Mouse (Mus musculus): ENCODE data around the gene Fam13a.

The Fam13a gene

GRCm38 (mm10) chr6:58999044-58999453, 25.3 kb downstream of the Fam13a start:
- in situ Hi-C loops (cut with MseI, MboI), result no loop called here

GRCm38 (mm10) chr6:58998528-58998927, 25.8 kb downstream of the Fam13a start:
- in situ Hi-C loops (cut with MseI, MboI), result no loop called here

GRCm38 (mm10) chr6:58989149-58989548, 35.2 kb downstream of the Fam13a start:
- in situ Hi-C loops (cut with MseI, MboI), result no loop called here

- in situ Hi-C loops (cut with MseI, MboI), result no loop called here
These were observed 35.6 kb downstream of the Fam13a start for GRCm38 (mm10) chr6:58988706-58989105.

GRCm38 (mm10) chr6:58987166-58987565, 37.2 kb downstream of the Fam13a start:
- in situ Hi-C loops (cut with MseI, MboI), result no loop called here

- in situ Hi-C loops (cut with MseI, MboI), result no loop called here
These were observed 39.2 kb downstream of the Fam13a start for GRCm38 (mm10) chr6:58985186-58985585.

- in situ Hi-C loops (cut with MseI, MboI), result no loop called here
These were observed 49.1 kb downstream of the Fam13a start for GRCm38 (mm10) chr6:58975249-58975648.

GRCm38 (mm10) chr6:58974428-58974827, 49.9 kb downstream of the Fam13a start:
- in situ Hi-C loops (cut with MseI, MboI), result no loop called here

- in situ Hi-C loops (cut with MseI, MboI), result no loop called here
These were observed 51.5 kb downstream of the Fam13a start for GRCm38 (mm10) chr6:58972873-58973272.

GRCm38 (mm10) chr6:58968272-58968671, 56.1 kb downstream of the Fam13a start:
- in situ Hi-C loops (cut with MseI, MboI), result no loop called here

GRCm38 (mm10) chr6:58965071-58965831, 59.1 kb downstream of the Fam13a start:
- in situ Hi-C loops (cut with MseI, MboI), result no loop called here

- in situ Hi-C loops (cut with MseI, MboI), result no loop called here
These were observed 59.8 kb downstream of the Fam13a start for GRCm38 (mm10) chr6:58964565-58964964.

GRCm38 (mm10) chr6:58964091-58964490, 60.3 kb downstream of the Fam13a start:
- in situ Hi-C loops (cut with MseI, MboI), result no loop called here

GRCm38 (mm10) chr6:58962691-58963090, 61.7 kb downstream of the Fam13a start:
- in situ Hi-C loops (cut with MseI, MboI), result no loop called here

GRCm38 (mm10) chr6:58960523-58960922, 63.8 kb downstream of the Fam13a start:
- in situ Hi-C loops (cut with MseI, MboI), result no loop called here

GRCm38 (mm10) chr6:58951128-58951992, 73.0 kb downstream of the Fam13a start:
- in situ Hi-C loops (cut with MseI, MboI), result no loop called here

- in situ Hi-C loops (cut with MseI, MboI), result no loop called here
These were observed 73.9 kb downstream of the Fam13a start for GRCm38 (mm10) chr6:58950410-58950809.

- in situ Hi-C loops (cut with MseI, MboI), result no loop called here
These were observed 77.5 kb downstream of the Fam13a start for GRCm38 (mm10) chr6:58946840-58947239.

GRCm38 (mm10) chr6:58946246-58946645, 78.1 kb downstream of the Fam13a start:
- in situ Hi-C loops (cut with MseI, MboI), result no loop called here

GRCm38 (mm10) chr6:58943958-58944357, 80.4 kb downstream of the Fam13a start:
- in situ Hi-C loops (cut with MseI, MboI), result no loop called here

GRCm38 (mm10) chr6:58942276-58942675, 82.1 kb downstream of the Fam13a start:
- in situ Hi-C loops (cut with MseI, MboI), result no loop called here

GRCm38 (mm10) chr6:58937726-58938125, 86.6 kb downstream of the Fam13a start:
- in situ Hi-C loops (cut with MseI, MboI), result no loop called here

GRCm38 (mm10) chr6:58934144-58934543, 90.2 kb downstream of the Fam13a start:
- in situ Hi-C loops (cut with MseI, MboI), result no loop called here

Measured in mouse trophoblast stem cell (cell line).